Mouse (Mus musculus) erythroblast, embryonic 14.5 days (primary cell): ENCODE measurements around the gene Ppl. TPM values are rescaled to one million over a fixed set of nuclear protein-coding genes. Genes with fewer than 3 reads are reported as not detected.

Experiments used
- H3K27me3 ChIP-seq: 2 replicates; pipeline ENCODE4 v1.6.1; 2012; ENCODE audit warnings: inconsistent platforms; ENCODE audit not compliant: control insufficient read depth
- H3K36me3 ChIP-seq: 2 replicates; pipeline ENCODE4 v1.6.1; 2012; ENCODE audit warnings: mild to moderate bottlenecking, inconsistent platforms; ENCODE audit not compliant: control insufficient read depth
- H3K4me1 ChIP-seq: 2 replicates; pipeline ENCODE4 v1.6.1; 2012; ENCODE audit warnings: inconsistent platforms; ENCODE audit not compliant: control insufficient read depth
- H3K4me3 ChIP-seq: replicated peaks from 2 replicates; pipeline ENCODE3; 2012; ENCODE audit warnings: moderate library complexity, mild to moderate bottlenecking, inconsistent platforms
- H3K9me3 ChIP-seq: 2 replicates; pipeline ENCODE4 v1.6.1; 2012; ENCODE audit warnings: low read length, inconsistent platforms, mixed read lengths; ENCODE audit not compliant: control insufficient read depth
- GATA1 ChIP-seq: IDR thresholded peaks from 2 replicates; pipeline ENCODE4 v1.6.1; 2012; ENCODE audit warnings: low read length, inconsistent platforms, mixed read lengths
- TAL1 ChIP-seq: IDR thresholded peaks from 3 replicates; pipeline ENCODE4 v1.6.1; 2012; ENCODE audit warnings: low read length, inconsistent platforms, mixed read lengths
- polyA plus RNA-seq: library from polyadenylated mRNA; stranded (reverse); fragments of >175 nt; gene quantifications from 2 replicates; pipeline ENCODE4 v1.2.3, GENCODE M21; 2012

Gene Ppl
- polyA plus RNA-seq, 1 experiment = 0.01 TPM

GRCm38 (mm10) chr16:5153299-5154026 lies 21.2 kb upstream of the Ppl start:
- no peaks in the 10 kb centered on the region for H3K27me3 ChIP-seq
- H3K4me1 ChIP-seq = no peaks in the 10 kb centered on the region
- no peak for TF ChIP-seq TAL1
- TF ChIP-seq GATA1 = no peak
- no peak overlapping the region for H3K4me3 ChIP-seq
- H3K9me3 ChIP-seq = no peaks in the 10 kb centered on the region
- no peaks in the 10 kb centered on the region for H3K36me3 ChIP-seq

GRCm38 (mm10) chr16:5150544-5150943 lies 18.3 kb upstream of the Ppl start:
- no peaks in the 10 kb centered on the region for H3K9me3 ChIP-seq
- no peak overlapping the region for H3K4me3 ChIP-seq
- peaks cover 23% of the 10 kb centered on the region for H3K27me3 ChIP-seq
- no peak for TF ChIP-seq GATA1
- TF ChIP-seq TAL1 = no peak
- H3K36me3 ChIP-seq = no peaks in the 10 kb centered on the region
- H3K4me1 ChIP-seq = peaks cover 15% of the 10 kb centered on the region

DNA sequence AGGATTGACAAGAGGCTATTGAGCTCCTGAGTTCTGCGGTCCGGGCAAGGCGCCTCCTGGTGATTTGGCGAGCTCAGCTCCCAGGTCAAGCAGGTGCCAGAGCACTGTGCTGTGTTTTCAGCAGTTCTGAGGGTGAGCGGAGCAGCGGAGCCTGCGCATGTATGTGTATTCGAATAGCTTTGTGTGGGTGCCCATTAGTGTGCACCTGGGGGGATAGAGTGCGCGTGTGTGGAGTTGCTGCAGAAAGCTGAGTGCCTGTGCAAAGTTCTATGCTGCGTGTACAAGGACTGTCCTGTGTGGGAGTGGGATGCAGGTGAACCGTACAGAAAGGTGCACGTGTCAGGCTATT lies 14.8 kb upstream of the Ppl start, which contains the start of gene Sec14l5:
Sec14l5 (plus strand) TSS at position 73 of the 349 bp plus-strand sequence.
- peaks cover 23% of the 10 kb centered on the region for H3K27me3 ChIP-seq
- no peaks in the 10 kb centered on the region for H3K9me3 ChIP-seq
- H3K4me3 ChIP-seq = peak within 1 kb of the TSS; percentile 34
- peaks cover 15% of the 10 kb centered on the region for H3K4me1 ChIP-seq
- no peaks in the 10 kb centered on the region for H3K36me3 ChIP-seq
- no peak for TF ChIP-seq TAL1
- TF ChIP-seq GATA1 = no peak

- TF ChIP-seq TAL1 (no peak), GATA1 (no peak)
- H3K4me3 ChIP-seq = peak overlapping the region; percentile 34
- peaks cover 15% of the 10 kb centered on the region for H3K4me1 ChIP-seq
- no peaks in the 10 kb centered on the region for H3K36me3 ChIP-seq
- H3K27me3 ChIP-seq = peaks cover 23% of the 10 kb centered on the region
- no peaks in the 10 kb centered on the region for H3K9me3 ChIP-seq
Observed at GRCm38 (mm10) chr16:5146367-5147036, 14.3 kb upstream of the Ppl start.

DNA sequence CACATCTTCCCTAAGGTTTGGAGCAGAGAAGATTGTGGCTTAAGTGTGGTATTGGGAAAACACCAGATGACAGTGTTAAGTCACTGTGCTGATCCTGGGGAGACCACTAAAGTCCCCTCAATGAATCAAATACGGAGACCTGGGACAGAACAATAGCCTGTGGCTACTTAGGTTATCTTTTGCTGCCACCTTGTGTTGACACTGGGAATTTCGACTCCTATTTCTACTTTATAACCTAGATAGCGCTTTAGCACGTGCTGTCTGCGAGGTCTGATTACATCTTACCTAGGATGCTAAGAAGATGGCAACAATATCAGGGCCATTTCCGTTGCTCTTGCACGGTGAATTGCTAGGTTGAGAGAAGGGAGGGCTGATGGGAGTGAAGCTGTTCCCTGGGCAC lies 13.3 kb upstream of the Ppl start:
- no peak overlapping the region for H3K4me3 ChIP-seq
- H3K27me3 ChIP-seq = peaks cover 23% of the 10 kb centered on the region
- H3K4me1 ChIP-seq = peaks cover 15% of the 10 kb centered on the region
- H3K9me3 ChIP-seq = no peaks in the 10 kb centered on the region
- TF ChIP-seq GATA1 = no peak
- no peak for TF ChIP-seq TAL1
- no peaks in the 10 kb centered on the region for H3K36me3 ChIP-seq

GRCm38 (mm10) chr16:5139741-5140140 lies 7.5 kb upstream of the Ppl start:
- Histone ChIP-seq H3K36me3 (no peaks in the 10 kb centered on the region), H3K4me3 (no peak overlapping the region), H3K9me3 (no peaks in the 10 kb centered on the region), H3K4me1 (no peaks in the 10 kb centered on the region), H3K27me3 (no peaks in the 10 kb centered on the region)
- no peak for TF ChIP-seq TAL1
- TF ChIP-seq GATA1 = no peak

- Histone ChIP-seq H3K9me3 (no peaks in the 10 kb centered on the region), H3K4me3 (no peak overlapping the region), H3K36me3 (no peaks in the 10 kb centered on the region), H3K4me1 (no peaks in the 10 kb centered on the region), H3K27me3 (peaks cover 20% of the 10 kb centered on the region)
- no peak for TF ChIP-seq GATA1
Observed at GRCm38 (mm10) chr16:5137006-5137540, 4.9 kb upstream of the Ppl start.

DNA sequence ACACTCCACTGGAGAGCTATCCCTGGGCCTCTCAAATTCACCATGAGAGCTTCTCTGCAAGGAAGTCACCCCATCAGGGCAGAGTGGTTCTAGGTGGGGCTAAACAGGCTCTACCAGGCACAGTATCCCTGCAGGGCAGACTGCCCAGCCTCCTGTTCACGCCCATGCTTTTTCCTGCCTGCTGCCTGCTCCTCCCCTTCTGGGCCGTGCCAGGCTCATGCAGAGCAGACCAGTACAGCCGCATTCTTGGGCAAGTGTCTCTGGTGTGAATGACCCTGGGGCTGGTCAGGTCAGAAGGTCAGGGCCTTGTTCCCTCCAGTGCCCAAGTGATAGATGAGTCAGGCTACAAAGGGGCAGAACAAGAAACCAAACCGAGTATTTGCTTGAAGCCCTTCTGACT lies 4.3 kb upstream of the Ppl start:
- Histone ChIP-seq H3K27me3 (peaks cover 26% of the 10 kb centered on the region), H3K36me3 (no peaks in the 10 kb centered on the region), H3K4me1 (no peaks in the 10 kb centered on the region), H3K9me3 (no peaks in the 10 kb centered on the region), H3K4me3 (no peak overlapping the region)
- no peak for TF ChIP-seq TAL1
- TF ChIP-seq GATA1 = no peak

GRCm38 (mm10) chr16:5135551-5136261 lies 3.5 kb upstream of the Ppl start:
- Histone ChIP-seq H3K9me3 (no peaks in the 10 kb centered on the region), H3K27me3 (peaks cover 34% of the 10 kb centered on the region)
- no peak for TF ChIP-seq TAL1
- no peak for TF ChIP-seq GATA1

More at GRCm38 (mm10) chr16:5135551-5136261, 3.5 kb upstream of the Ppl start:
- Histone ChIP-seq H3K4me1 (no peaks in the 10 kb centered on the region), H3K36me3 (no peaks in the 10 kb centered on the region), H3K4me3 (no peak overlapping the region)
